ENCODE assay signal across 26 mouse cellular contexts in the genomic region with DNA sequence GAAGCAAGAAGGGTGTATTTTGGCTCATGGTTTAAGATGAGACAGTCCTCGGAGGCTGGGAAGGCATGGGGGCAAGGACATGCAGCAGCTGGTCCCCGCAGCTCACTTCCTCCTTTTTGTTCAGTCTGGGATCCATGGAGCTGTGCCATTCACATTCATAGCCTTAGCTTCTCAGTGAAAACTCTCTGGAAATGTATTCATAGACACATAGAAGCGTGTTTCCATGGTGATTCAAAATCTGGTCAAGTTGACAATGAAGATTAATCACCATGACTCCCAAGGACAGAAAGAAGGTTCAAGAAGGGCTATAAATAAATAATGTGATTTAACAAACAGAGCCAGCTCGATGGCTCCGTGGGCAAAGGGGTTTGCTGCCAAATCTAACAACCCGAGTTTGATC. TPM values are rescaled to one million over a fixed set of nuclear protein-coding genes. Genes with fewer than 3 reads are reported as not detected.
"Had no signal": no experiment of that assay in that cellular context is flagged by ENCODE, and none has a peak within 500 bp of the region (broad histone marks: within the 10 kb centered on the region; RNA-seq: fewer than 3 reads in every experiment).

No protein-coding gene starts in this region.

- H3K36me3 ChIP-seq: limb, embryonic 12.5 days; liver, embryonic 13.5 days; lung, embryonic 15.5 days; neural tube, embryonic 12.5 days; stomach, embryonic 15.5 days had no signal

- H3K4me3 ChIP-seq: limb, embryonic 12.5 days; liver, embryonic 13.5 days; lung, embryonic 15.5 days; myocyte; neural tube, embryonic 12.5 days; stomach, embryonic 15.5 days had no signal

- DNase-seq: kidney, adult 11 months; kidney, adult 9 months; kidney, postnatal 36 days; layer of hippocampus, adult 9-11 months; layer of hippocampus, postnatal 36 days; liver; liver, embryonic 13.5 days; liver, postnatal 0 days; lung, postnatal 14 days; right cerebral cortex, postnatal 14 days; thymus, adult 2 months; thymus, postnatal 25 days had no signal

- ATAC-seq: liver, postnatal 0 days had no signal

- H3K4me1 ChIP-seq: liver, embryonic 13.5 days had no signal

- H3K9me3 ChIP-seq: limb, embryonic 12.5 days; liver, embryonic 13.5 days; lung, embryonic 15.5 days; neural tube, embryonic 12.5 days; stomach, embryonic 15.5 days had no signal

- H3K4me2 ChIP-seq: limb, embryonic 12.5 days; liver, embryonic 13.5 days; lung, embryonic 15.5 days; neural tube, embryonic 12.5 days; stomach, embryonic 15.5 days had no signal

- H3K9ac ChIP-seq: limb, embryonic 12.5 days; liver, embryonic 13.5 days; liver, postnatal 0 days; lung, embryonic 15.5 days; neural tube, embryonic 12.5 days; stomach, embryonic 15.5 days had no signal

- H3K27ac ChIP-seq: kidney, postnatal 0 days; limb, embryonic 12.5 days; liver, embryonic 13.5 days; lung, embryonic 15.5 days; macrophage; neural tube, embryonic 12.5 days; stomach, embryonic 15.5 days had no signal

RNA-seq across cellular contexts. Expression of a gene that starts 12.3 kb away (rescaled TPM):
- total RNA-seq: layer of hippocampus, adult 18-20 months; layer of hippocampus, postnatal 36 days; left cerebral cortex, adult 8-10 months; megakaryocyte-erythroid progenitor cell, adult 5-6 weeks; neutrophil, adult 5-6 weeks had no signal
- polyA plus RNA-seq: kidney, postnatal 0 days; limb, embryonic 12.5 days; liver, embryonic 13.5 days; liver, postnatal 0 days; macrophage; myocyte; neural tube, embryonic 12.5 days; spleen, adult 2 months; stomach, embryonic 15.5 days; thymus, adult 2 months had no signal

RNA-seq across cellular contexts. Expression of a gene that starts 16.4 kb away (rescaled TPM):
- total RNA-seq: layer of hippocampus, postnatal 36 days; left cerebral cortex, adult 8-10 months; left cerebral cortex, postnatal 25 days; megakaryocyte-erythroid progenitor cell, adult 5-6 weeks; neutrophil, adult 5-6 weeks had no signal
- polyA plus RNA-seq: limb, embryonic 12.5 days; macrophage; myocyte; spleen, adult 2 months had no signal

RNA-seq across cellular contexts. Expression of a gene that starts 24.3 kb away (rescaled TPM):
- total RNA-seq: layer of hippocampus, adult 18-20 months; layer of hippocampus, postnatal 36 days; megakaryocyte-erythroid progenitor cell, adult 5-6 weeks; neutrophil, adult 5-6 weeks had no signal
- polyA plus RNA-seq: limb, embryonic 12.5 days; macrophage; myocyte; neural tube, embryonic 12.5 days; spleen, adult 2 months; testis, adult 2 months had no signal

RNA-seq across cellular contexts. Expression of a gene that starts 29.4 kb away (rescaled TPM):
- total RNA-seq: megakaryocyte-erythroid progenitor cell, adult 5-6 weeks; neutrophil, adult 5-6 weeks had no signal
- polyA plus RNA-seq: macrophage had no signal
